Mouse (Mus musculus) ES-E14 (cell line): ENCODE data around the gene Sptb. TPM values are rescaled to one million over a fixed set of nuclear protein-coding genes. Genes with fewer than 3 reads are reported as not detected.

ENCODE experiments used
- DNase-seq: peaks from one replicate; pipeline ENCODE4 v3.0.0-alpha.2; 2013; ENCODE audit warnings: low read depth, low spot score
- H3K27ac ChIP-seq: 2 replicates; pipeline ENCODE4 v1.5.1; 2012; ENCODE audit warnings: low read depth, mild to moderate bottlenecking, low read length, moderate library complexity, mixed read lengths; ENCODE audit not compliant: poor library complexity, insufficient read depth, severe bottlenecking
- H3K36me3 ChIP-seq: 2 replicates; pipeline ENCODE4 v1.6.1; 2012; ENCODE audit warnings: mild to moderate bottlenecking, low read length, moderate library complexity, mixed read lengths; ENCODE audit not compliant: control insufficient read depth, poor library complexity, insufficient read depth, severe bottlenecking
- H3K4me1 ChIP-seq, 2 experiments: fragments of 150-350 bp in 1 of 2; sonication (generic) in 1 of 2; 2 replicates each; pipeline ENCODE4 v1.6.1; 2012; ENCODE audit warnings: low read length in 2 of 2, mild to moderate bottlenecking in 1 of 2, mixed read lengths in 1 of 2; ENCODE audit not compliant: control insufficient read depth in 2 of 2, insufficient read depth in 2 of 2, poor library complexity in 1 of 2
- H3K4me3 ChIP-seq, 2 experiments: fragments of 150-350 bp in 1 of 2; sonication (generic) in 1 of 2; 2 replicates each; pipeline ENCODE4 v1.5.1; 2012; ENCODE audit warnings: low read length in 2 of 2, low read depth in 1 of 2, mild to moderate bottlenecking in 1 of 2, mixed read lengths in 1 of 2; ENCODE audit not compliant: insufficient read depth in 1 of 2, poor library complexity in 1 of 2, severe bottlenecking in 1 of 2
- H3K9ac ChIP-seq: 2 replicates; pipeline ENCODE4 v1.6.1; 2012; ENCODE audit warnings: low read depth, mild to moderate bottlenecking, low read length, mixed read lengths; ENCODE audit not compliant: poor library complexity, insufficient read depth, severe bottlenecking
- H3K9me3 ChIP-seq: fragments of 150-350 bp; sonication (generic); 2 replicates; pipeline ENCODE4 v1.6.1; 2012; ENCODE audit warnings: low read depth, mild to moderate bottlenecking, low read length; ENCODE audit not compliant: control insufficient read depth, insufficient read depth
- CHD2 ChIP-seq: IDR thresholded peaks from 2 replicates; pipeline ENCODE4 v1.6.1; 2014; ENCODE audit warnings: mild to moderate bottlenecking, low read depth, low read length, inconsistent platforms
- HCFC1 ChIP-seq: IDR thresholded peaks from 2 replicates; pipeline ENCODE4 v1.6.1; 2012; ENCODE audit warnings: low read length, inconsistent platforms, borderline replicate concordance; ENCODE audit not compliant: insufficient read depth
- MAFK ChIP-seq: IDR thresholded peaks from 2 replicates; pipeline ENCODE4 v1.6.1; 2014; ENCODE audit warnings: mild to moderate bottlenecking, low read depth, low read length, inconsistent platforms; ENCODE audit not compliant: insufficient read depth
- ZC3H11A ChIP-seq: IDR thresholded peaks from 2 replicates; pipeline ENCODE4 v1.6.1; 2012; ENCODE audit warnings: low read depth, mild to moderate bottlenecking, inconsistent platforms, low read length, borderline replicate concordance
- ZNF384 ChIP-seq: IDR thresholded peaks from 2 replicates; pipeline ENCODE4 v1.6.1; 2012; ENCODE audit warnings: low read depth, low read length, inconsistent platforms
- in situ Hi-C, 2 experiments: fragments of 600-800 bp; cut with MboI; formaldehyde crosslinking; loops; one replicate each; pipeline ENCODE4 v1.15.1; 2025; ENCODE audit warnings: low sequenced_read_pairs in 2 of 2, inconsistent platforms in 1 of 2; ENCODE audit not compliant: unreplicated experiment in 2 of 2
- total RNA-seq: library from RNA; depleted of rRNA; stranded (reverse); fragments of 300-350 nt; gene quantifications from 2 replicates; pipeline ENCODE4 v1.2.3, GENCODE M21; 2012

Gene Sptb
- total RNA-seq, 1 experiment, result 3.6 TPM

DNA sequence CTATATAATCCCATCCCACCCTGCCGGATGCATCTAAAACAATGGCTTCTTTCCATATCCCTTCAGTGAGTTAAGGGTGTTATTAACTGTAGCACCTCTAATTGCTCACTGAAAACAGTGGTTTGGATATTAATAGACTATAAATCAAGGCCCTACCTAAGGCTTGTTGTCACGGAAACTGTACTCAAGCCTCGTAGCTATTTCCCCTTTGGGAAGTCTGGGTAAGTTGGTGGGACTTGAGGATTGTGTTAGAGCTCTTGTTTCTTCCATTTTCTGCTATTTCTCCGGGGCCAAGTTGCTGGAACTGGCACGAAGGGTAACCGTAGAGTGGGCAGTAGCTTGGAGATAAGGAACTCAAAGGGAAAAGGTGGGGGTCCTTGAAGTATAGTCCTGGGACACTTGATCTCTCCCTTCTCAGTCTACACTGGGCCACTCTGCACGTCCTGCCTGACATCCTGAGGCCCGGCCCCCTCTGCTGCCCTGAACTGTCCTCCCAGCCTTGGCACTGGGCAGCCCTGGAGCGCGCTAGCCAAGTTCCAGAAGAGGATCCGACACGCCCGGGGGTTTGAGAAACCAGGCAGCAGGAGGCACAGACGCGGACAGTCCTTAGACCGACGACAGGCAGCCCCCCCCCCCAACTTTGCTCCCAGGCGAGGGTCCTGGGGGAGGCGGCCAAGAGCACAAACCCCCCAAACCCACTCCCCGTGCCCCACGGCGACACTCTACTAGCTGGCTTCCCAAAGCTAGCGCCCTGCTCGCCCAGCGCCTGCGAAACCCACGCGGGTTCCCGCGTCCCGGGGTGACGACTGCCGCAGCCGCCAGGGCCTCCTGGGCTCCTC lies 1.2 kb downstream of the Sptb start:
- no peak for DNase-seq
- in situ Hi-C loops, result no loop called here
- H3K27ac ChIP-seq, result no peak overlapping the region
- peak overlapping the region; percentile 86 for H3K9ac ChIP-seq
- peaks cover 0 to 3% of the 10 kb centered on the region in 2 experiments; a peak in 1 of 4 replicates for H3K4me1 ChIP-seq
- H3K9me3 ChIP-seq, result no peaks in the 10 kb centered on the region
- H3K4me3 ChIP-seq, result peak overlapping the region; percentile 74 to 93
- H3K36me3 ChIP-seq, result no peaks in the 10 kb centered on the region
- no peak for TF ChIP-seq MAFK
- no peak for TF ChIP-seq HCFC1
- no peak for TF ChIP-seq ZNF384
- no peak for TF ChIP-seq ZC3H11A
- TF ChIP-seq CHD2, result no peak

DNA sequence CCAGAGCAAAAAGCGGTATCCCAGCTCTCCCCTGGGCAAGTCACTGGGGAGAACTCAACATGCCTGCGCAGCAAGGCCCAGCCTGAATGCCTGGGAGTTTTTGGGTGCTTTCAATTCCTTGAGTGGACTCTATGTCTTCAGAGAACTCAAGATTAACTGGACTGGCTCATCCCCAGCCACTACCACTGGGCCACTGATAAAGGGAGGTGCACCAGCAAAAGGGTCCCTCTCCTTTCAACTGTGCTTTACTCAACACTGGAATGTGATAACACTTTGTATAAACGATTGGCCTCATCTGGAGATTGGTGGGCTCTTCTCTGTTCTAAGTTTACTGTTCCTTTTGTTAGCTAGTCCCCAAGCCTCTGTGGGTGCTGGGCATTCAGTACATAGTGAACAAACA lies 2.2 kb downstream of the Sptb start:
- Histone ChIP-seq H3K27ac (no peak overlapping the region), H3K36me3 (no peaks in the 10 kb centered on the region), H3K4me3 (no peak overlapping the region), H3K9ac (no peak overlapping the region), H3K4me1 (peaks cover 0 to 3% of the 10 kb centered on the region in 2 experiments; a peak in 1 of 4 replicates), H3K9me3 (no peaks in the 10 kb centered on the region)
- in situ Hi-C loops, result no loop called here
- TF ChIP-seq ZNF384, result no peak
- no peak for TF ChIP-seq ZC3H11A
- no peak for TF ChIP-seq HCFC1
- TF ChIP-seq CHD2, result no peak
- no peak for TF ChIP-seq MAFK
- no peak for DNase-seq

DNA sequence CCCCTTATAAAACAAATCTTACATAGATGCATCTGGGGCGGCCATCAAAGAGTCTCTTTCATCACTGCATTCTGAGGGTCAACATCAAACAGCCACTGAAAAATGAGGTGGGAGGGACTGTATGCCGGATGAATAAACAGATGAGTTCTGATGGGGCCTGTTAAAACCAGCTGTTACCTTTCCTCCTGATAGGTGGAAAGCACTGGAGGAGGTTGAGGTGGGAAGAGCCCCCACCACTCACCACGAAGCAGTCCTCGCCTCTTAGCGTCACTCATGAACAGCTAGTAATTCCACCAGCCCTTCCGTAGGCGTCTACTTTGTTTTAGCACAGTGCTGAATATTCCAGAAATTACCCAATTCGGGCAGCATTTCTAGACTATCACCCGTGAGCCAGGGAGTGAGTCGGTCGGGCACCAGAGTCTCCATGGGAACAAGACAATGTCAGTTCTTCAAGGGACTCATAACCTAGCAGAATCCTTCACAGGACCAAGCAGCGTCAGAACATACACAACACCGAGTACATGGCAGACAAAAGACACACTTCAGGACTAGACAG lies 13.9 kb downstream of the Sptb start:
- Histone ChIP-seq H3K4me1 (peaks cover 4 to 24% of the 10 kb centered on the region in 2 experiments; a peak in 3 of 4 replicates), H3K4me3 (no peak overlapping the region), H3K27ac (no peak overlapping the region), H3K36me3 (no peaks in the 10 kb centered on the region), H3K9me3 (no peaks in the 10 kb centered on the region), H3K9ac (no peak overlapping the region)
- DNase-seq, result no peak
- no peak for TF ChIP-seq ZC3H11A
- no peak for TF ChIP-seq CHD2
- TF ChIP-seq ZNF384, result no peak
- no peak for TF ChIP-seq MAFK
- no peak for TF ChIP-seq HCFC1
- in situ Hi-C loops, result no loop called here

DNA sequence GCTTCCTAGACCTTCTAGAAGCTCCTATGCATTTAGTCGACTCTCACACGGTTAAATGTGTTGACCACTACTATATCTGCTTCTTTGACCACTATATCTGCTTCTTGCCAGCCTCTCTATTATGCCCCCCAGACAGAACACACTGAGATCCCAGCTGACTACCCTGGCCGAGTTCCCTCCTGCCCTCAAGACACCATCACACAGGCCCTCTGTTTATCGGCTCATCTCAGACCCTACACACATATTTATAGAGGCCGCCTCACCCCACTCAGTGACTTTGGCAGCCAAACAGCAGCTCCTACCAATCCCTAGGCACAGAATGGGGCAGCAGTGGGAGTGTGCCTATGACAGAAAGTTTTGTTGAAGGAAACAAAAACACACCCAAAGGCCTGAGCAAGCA lies 14.6 kb downstream of the Sptb start:
- DNase-seq, result no peak
- Histone ChIP-seq H3K4me1 (peaks cover 4 to 28% of the 10 kb centered on the region in 2 experiments; a peak in 3 of 4 replicates), H3K4me3 (peak overlapping the region in 1 of 2 experiments; percentile 61; a peak in 2 of 4 replicates), H3K9me3 (no peaks in the 10 kb centered on the region), H3K27ac (peak overlapping the region; percentile 99), H3K36me3 (no peaks in the 10 kb centered on the region), H3K9ac (no peak overlapping the region; the same call in 1 of the 2 replicates)
- in situ Hi-C loops, result no loop called here
- no peak for TF ChIP-seq ZNF384
- TF ChIP-seq HCFC1, result no peak
- TF ChIP-seq CHD2, result no peak
- TF ChIP-seq ZC3H11A, result no peak
- no peak for TF ChIP-seq MAFK
